Mouse (Mus musculus) macrophage (primary cell): ENCODE data around the gene Srms. TPM values are rescaled to one million over a fixed set of nuclear protein-coding genes. Genes with fewer than 3 reads are reported as not detected.
"Not testable (repeated sequence)": the region's sequence is repeated elsewhere in the genome, so short reads cannot be mapped to it uniquely, and the experiment has no call there.

ENCODE experiments used
- H3K27ac ChIP-seq: fragments of 350-480 bp; formaldehyde crosslinking; 2 replicates; pipeline ENCODE4 v1.9.0; 2021
- H3K36me3 ChIP-seq: fragments of 350-480 bp; formaldehyde crosslinking; 2 replicates; pipeline ENCODE4 v1.9.0; 2021; ENCODE audit errors: inconsistent target
- H3K4me3 ChIP-seq: fragments of 350-480 bp; formaldehyde crosslinking; 2 replicates; pipeline ENCODE4 v1.9.0; 2021; ENCODE audit errors: inconsistent target
- H3K79me2 ChIP-seq: fragments of 350-480 bp; formaldehyde crosslinking; 2 replicates; pipeline ENCODE4 v1.9.0; 2021; ENCODE audit errors: inconsistent target
- WGBS: methylation state at CpG from one replicate; pipeline ENCODE4 v1.1.7; 2026; ENCODE audit warnings: inconsistent platforms; ENCODE audit not compliant: missing documents; 5-methylcytosine and 5-hydroxymethylcytosine counted together
- polyA plus RNA-seq: library from polyadenylated mRNA; stranded (reverse); fragments of 250-400 nt; gene quantifications from 3 replicates; pipeline ENCODE4 v1.2.4, GENCODE M21; 2018; ENCODE audit warnings: inconsistent platforms

Gene Srms
- polyA plus RNA-seq, 1 experiment from 2014 or later: not detected

- Histone ChIP-seq H3K4me3 (no peak overlapping the region), H3K36me3 (no peaks in the 10 kb centered on the region), H3K79me2 (no peaks in the 10 kb centered on the region), H3K27ac (no peak overlapping the region)
- WGBS: 71% methylated on average over 5 of the region's 6 CpGs
These were observed 10.1 kb downstream of the Srms start for GRCm38 (mm10) chr2:181202886-181203285.

GRCm38 (mm10) chr2:181202422-181202821 is 10.6 kb downstream of the Srms start, which contains the start of gene Ptk6:
Ptk6 (minus strand) TSS chr2:181202789.
- 97% methylated on average over 3 of the region's 3 CpGs for WGBS
- Histone ChIP-seq H3K4me3 (no peak within 1 kb of the TSS), H3K36me3 (no peaks in the 10 kb centered on the region)

GRCm38 (mm10) chr2:181201606-181202005 is 11.4 kb downstream of the Srms start:
- H3K27ac ChIP-seq: no peak overlapping the region
- no peaks in the 10 kb centered on the region for H3K79me2 ChIP-seq
- WGBS: 78% methylated on average over 3 of the region's 3 CpGs
- no peak overlapping the region for H3K4me3 ChIP-seq
- H3K36me3 ChIP-seq: no peaks in the 10 kb centered on the region

More at GRCm38 (mm10) chr2:181202422-181202821, 10.6 kb downstream of the Srms start, which contains the start of gene Ptk6:
- Histone ChIP-seq H3K79me2 (no peaks in the 10 kb centered on the region), H3K27ac (no peak within 1 kb of the TSS)

GRCm38 (mm10) chr2:181196628-181197300 is 16.2 kb downstream of the Srms start:
- 95% methylated on average over 4 of the region's 4 CpGs for WGBS
- H3K79me2 ChIP-seq: no peaks in the 10 kb centered on the region
- no peaks in the 10 kb centered on the region for H3K36me3 ChIP-seq
- no peak overlapping the region for H3K4me3 ChIP-seq
- H3K27ac ChIP-seq: no peak overlapping the region

GRCm38 (mm10) chr2:181193044-181193443 is 19.9 kb downstream of the Srms start:
- Histone ChIP-seq H3K27ac (peak overlapping the region; percentile 68), H3K79me2 (no peaks in the 10 kb centered on the region), H3K36me3 (no peaks in the 10 kb centered on the region), H3K4me3 (no peak overlapping the region)
- WGBS: 0% methylated on average over 3 of the region's 3 CpGs

- no peak overlapping the region for H3K4me3 ChIP-seq
- WGBS: 88% methylated on average over 4 of the region's 4 CpGs
- H3K36me3 ChIP-seq: no peaks in the 10 kb centered on the region
- H3K27ac ChIP-seq: 0 out of 2 replicates have a peak overlapping the region, but pooled peaks have one; percentile 68
- no peaks in the 10 kb centered on the region for H3K79me2 ChIP-seq
These were observed 21.0 kb downstream of the Srms start for GRCm38 (mm10) chr2:181191936-181192335.

GRCm38 (mm10) chr2:181191385-181191784 is 21.6 kb downstream of the Srms start:
- not testable (repeated sequence) for H3K79me2 ChIP-seq, H3K4me3 ChIP-seq, H3K36me3 ChIP-seq, H3K27ac ChIP-seq
- 91% methylated on average over 3 of the region's 4 CpGs for WGBS

GRCm38 (mm10) chr2:181189321-181189720 is 23.7 kb downstream of the Srms start:
- H3K27ac ChIP-seq: peak overlapping the region; percentile 74; the same call in 1 of the 2 replicates
- no peaks in the 10 kb centered on the region for H3K36me3 ChIP-seq
- H3K4me3 ChIP-seq: no peak overlapping the region
- 82% methylated on average over 1 of the region's 1 CpGs for WGBS
- no peaks in the 10 kb centered on the region for H3K79me2 ChIP-seq

GRCm38 (mm10) chr2:181188681-181189080 is 24.3 kb downstream of the Srms start:
- WGBS: 52% methylated on average over 2 of the region's 2 CpGs
- Histone ChIP-seq H3K36me3 (no peaks in the 10 kb centered on the region), H3K27ac (peak overlapping the region; percentile 74), H3K79me2 (no peaks in the 10 kb centered on the region), H3K4me3 (peak overlapping the region; percentile 57)

GRCm38 (mm10) chr2:181187121-181188000 is 25.6 kb downstream of the Srms start, which contains the start of gene Ppdpf:
Ppdpf (plus strand) TSS chr2:181187247.
- Histone ChIP-seq H3K79me2 (no peaks in the 10 kb centered on the region), H3K4me3 (peak within 1 kb of the TSS; percentile 57), H3K27ac (peak within 1 kb of the TSS; percentile 74), H3K36me3 (no peaks in the 10 kb centered on the region)
- WGBS: under 1% methylated on average over 58 of the region's 64 CpGs

- Histone ChIP-seq H3K79me2 (no peaks in the 10 kb centered on the region), H3K36me3 (no peaks in the 10 kb centered on the region), H3K27ac (peak overlapping the region; percentile 74), H3K4me3 (peak overlapping the region; percentile 57)
- under 1% methylated on average over 14 of the region's 14 CpGs for WGBS
These were observed 26.4 kb downstream of the Srms start for GRCm38 (mm10) chr2:181186635-181187034.

GRCm38 (mm10) chr2:181180898-181181297 is 32.1 kb downstream of the Srms start:
- H3K27ac ChIP-seq: no peak overlapping the region
- WGBS: 87% methylated on average over 6 of the region's 6 CpGs
- no peak overlapping the region for H3K4me3 ChIP-seq
- no peaks in the 10 kb centered on the region for H3K79me2 ChIP-seq
- no peaks in the 10 kb centered on the region for H3K36me3 ChIP-seq

GRCm38 (mm10) chr2:181178471-181178870 is 34.5 kb downstream of the Srms start:
- 68% methylated on average over 5 of the region's 5 CpGs for WGBS
- Histone ChIP-seq H3K4me3 (no peak overlapping the region), H3K36me3 (no peaks in the 10 kb centered on the region), H3K27ac (no peak overlapping the region), H3K79me2 (no peaks in the 10 kb centered on the region)

GRCm38 (mm10) chr2:181178015-181178414 is 35.0 kb downstream of the Srms start:
- Histone ChIP-seq H3K36me3 (no peaks in the 10 kb centered on the region), H3K79me2 (no peaks in the 10 kb centered on the region), H3K4me3 (no peak overlapping the region), H3K27ac (no peak overlapping the region)
- 87% methylated on average over 3 of the region's 3 CpGs for WGBS

- H3K79me2 ChIP-seq: no peaks in the 10 kb centered on the region
- no peak overlapping the region for H3K4me3 ChIP-seq
- H3K27ac ChIP-seq: no peak overlapping the region
- 87% methylated on average over 3 of the region's 3 CpGs for WGBS
- no peaks in the 10 kb centered on the region for H3K36me3 ChIP-seq
These were observed 38.3 kb downstream of the Srms start for GRCm38 (mm10) chr2:181174646-181175045.
